Mouse (Mus musculus) bone marrow macrophage, adult 2 months (primary cell): ENCODE measurements around the gene Mark3. TPM values are rescaled to one million over a fixed set of nuclear protein-coding genes. Genes with fewer than 3 reads are reported as not detected.

ENCODE experiments used
- H3K27ac ChIP-seq: 2 replicates; pipeline ENCODE4 v1.5.1; 2012; ENCODE audit warnings: low read depth, low read length; ENCODE audit not compliant: insufficient read depth
- H3K4me1 ChIP-seq: 2 replicates; pipeline ENCODE4 v1.6.1; 2012; ENCODE audit warnings: low read length; ENCODE audit not compliant: control insufficient read depth, insufficient read depth
- H3K4me3 ChIP-seq: 2 replicates; pipeline ENCODE4 v1.5.1; 2012; ENCODE audit warnings: mild to moderate bottlenecking, low read length, moderate library complexity; ENCODE audit not compliant: insufficient read depth
- CTCF ChIP-seq: IDR thresholded peaks from 2 replicates; pipeline ENCODE4 v1.5.1; 2012; ENCODE audit warnings: low read depth, mild to moderate bottlenecking, low read length, moderate library complexity
- POLR2A ChIP-seq: IDR thresholded peaks from 2 replicates; pipeline ENCODE4 v1.6.1; 2012; ENCODE audit warnings: mild to moderate bottlenecking, low read depth, low read length, borderline replicate concordance
- polyA plus RNA-seq: library from polyadenylated mRNA; stranded (reverse); fragments of >200 nt; gene quantifications from 2 replicates; pipeline ENCODE4 v1.2.4, GENCODE M21; 2012; ENCODE audit not compliant: missing spikeins, insufficient read depth, insufficient read length

Gene Mark3
- polyA plus RNA-seq, 1 experiment = 28.6 TPM

DNA sequence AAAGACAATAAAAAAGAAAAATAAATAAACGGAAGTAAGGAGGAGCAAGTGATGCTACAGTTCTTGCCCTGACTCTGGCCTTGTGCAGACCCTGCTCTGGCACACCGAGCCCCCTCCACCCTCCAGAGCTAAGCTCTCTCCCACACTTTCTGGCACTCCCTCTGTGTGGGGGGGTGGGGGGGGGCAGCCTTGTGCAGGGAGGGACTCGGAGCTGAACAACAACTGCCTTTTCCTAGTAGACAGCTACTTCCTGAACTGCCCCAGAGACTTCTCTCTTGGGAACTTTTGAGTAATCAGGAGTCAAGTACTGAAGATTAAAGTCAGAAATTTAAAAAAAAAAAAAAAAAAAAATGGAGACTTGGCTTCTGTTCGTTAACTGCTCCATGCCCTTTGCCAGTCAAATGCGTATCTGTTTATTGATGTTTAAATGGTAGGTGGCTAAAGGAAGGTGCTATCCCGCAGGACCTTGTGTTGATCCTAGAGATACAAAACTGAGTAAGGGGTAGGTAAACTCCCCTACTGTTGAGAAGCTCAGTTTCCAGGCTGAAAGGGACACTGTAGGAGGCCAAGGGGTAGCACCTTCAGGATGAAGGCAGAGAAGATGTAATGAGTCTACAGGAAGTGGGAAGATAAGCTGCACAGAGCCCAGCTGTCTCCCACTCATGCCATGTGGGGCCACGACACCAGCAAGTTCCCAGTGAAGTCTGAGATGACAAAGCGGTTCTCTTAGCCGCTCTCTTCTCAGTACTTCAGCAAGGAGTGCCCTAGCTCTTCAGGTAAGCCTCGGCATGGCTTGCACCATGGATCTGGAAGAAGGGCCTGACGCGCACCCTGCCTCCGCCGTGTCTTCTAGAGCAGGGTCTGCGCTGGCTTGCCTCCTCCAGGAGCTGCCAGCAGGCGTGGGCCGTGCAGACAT, 89.2 kb downstream of the Mark3 start:
- H3K4me1 ChIP-seq = no peaks in the 10 kb centered on the region
- no peak overlapping the region for H3K4me3 ChIP-seq
- TF ChIP-seq CTCF = no peak
- TF ChIP-seq POLR2A = no peak
- H3K27ac ChIP-seq = no peak overlapping the region

DNA sequence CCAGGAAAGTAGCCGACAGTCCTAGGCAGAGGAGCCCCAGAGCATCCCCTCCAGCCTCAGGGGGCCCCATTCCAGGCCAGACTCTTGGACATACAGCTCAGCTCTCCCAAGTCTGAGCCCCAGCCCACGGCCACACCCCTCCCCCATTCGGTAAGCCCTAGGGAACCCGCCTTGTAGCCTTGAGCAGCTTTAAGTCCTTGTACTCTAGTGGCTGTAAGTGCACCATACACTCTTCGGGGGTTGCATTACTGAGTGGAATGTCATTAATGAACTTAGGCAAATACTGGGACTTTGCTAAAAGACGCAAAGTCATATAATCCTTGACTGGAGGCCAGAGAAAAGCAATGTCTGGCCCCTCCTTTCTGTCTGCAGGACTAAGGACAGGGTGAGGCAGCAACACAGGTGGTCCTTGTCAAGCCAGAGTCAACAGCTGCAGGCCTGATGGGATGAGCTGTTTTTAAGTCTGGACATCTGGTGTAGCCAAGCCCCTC, 89.9 kb downstream of the Mark3 start:
- Histone ChIP-seq H3K4me1 (peaks cover 3% of the 10 kb centered on the region), H3K4me3 (no peak overlapping the region), H3K27ac (no peak overlapping the region)
- TF ChIP-seq POLR2A = no peak
- TF ChIP-seq CTCF = no peak

DNA sequence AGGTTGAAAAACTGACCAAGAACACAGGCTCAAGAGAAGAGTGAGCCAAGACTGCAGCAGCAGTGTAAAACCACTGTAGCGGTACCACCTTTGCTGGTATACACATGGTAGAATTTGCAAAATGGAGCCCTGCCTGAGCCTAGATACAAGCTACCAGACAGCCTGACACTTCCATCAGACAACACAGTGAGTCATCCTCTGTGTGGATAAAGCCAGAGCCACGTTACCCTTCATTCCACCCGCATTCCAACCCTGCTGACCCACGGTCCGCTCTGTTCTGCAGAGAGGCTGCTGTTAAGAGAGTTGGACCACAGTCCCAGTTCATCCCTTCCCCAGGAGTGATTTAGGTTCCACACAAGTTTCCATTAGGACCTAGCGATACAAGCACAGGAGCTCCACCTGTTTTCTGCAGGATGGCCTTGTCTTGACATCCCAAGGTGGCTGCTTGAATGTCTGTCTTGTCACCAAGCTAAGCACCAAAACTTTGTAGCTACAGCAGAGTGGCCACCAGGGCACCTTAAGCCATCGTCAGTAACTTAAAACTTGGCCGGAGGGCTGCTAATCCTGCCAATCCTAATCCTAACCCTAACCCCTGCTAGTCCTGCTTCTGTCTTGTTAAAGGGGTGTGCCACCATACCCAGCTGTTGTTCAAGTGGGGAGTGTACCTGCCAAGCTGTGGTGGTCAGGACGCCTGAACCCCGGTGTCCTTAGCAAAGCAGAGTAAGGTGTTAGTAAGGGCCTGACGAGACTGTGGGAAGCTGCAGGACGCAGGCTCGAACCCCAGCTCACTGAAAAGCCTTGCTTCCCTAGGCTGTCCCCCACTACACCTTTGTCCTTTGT, 90.9 kb downstream of the Mark3 start:
- no peak overlapping the region for H3K4me3 ChIP-seq
- no peak overlapping the region for H3K27ac ChIP-seq
- H3K4me1 ChIP-seq = peaks cover 14% of the 10 kb centered on the region
- TF ChIP-seq POLR2A (no peak), CTCF (no peak)

DNA sequence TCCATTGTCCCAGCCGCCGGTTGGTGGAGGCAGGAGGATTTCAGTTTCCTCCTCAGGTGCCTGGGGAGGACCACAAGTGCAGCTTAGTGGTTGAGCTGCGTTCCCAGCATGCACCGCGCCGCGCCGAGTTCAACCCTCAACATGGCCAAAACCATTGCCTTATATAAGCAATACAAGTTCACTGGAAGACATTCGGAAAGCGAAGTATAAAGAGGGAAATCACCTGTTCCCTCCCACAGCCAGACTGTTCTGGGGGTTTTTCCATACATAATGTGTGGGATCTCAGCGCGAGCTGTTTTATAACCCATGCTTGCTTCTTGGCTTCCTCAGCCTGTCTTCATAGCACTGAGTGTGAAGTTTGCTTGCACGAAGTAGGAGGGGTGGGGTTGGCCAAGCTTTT, 92.1 kb downstream of the Mark3 start:
- no peak for TF ChIP-seq POLR2A
- no peak for TF ChIP-seq CTCF
- peaks cover 17% of the 10 kb centered on the region for H3K4me1 ChIP-seq
- no peak overlapping the region for H3K4me3 ChIP-seq
- no peak overlapping the region for H3K27ac ChIP-seq

DNA sequence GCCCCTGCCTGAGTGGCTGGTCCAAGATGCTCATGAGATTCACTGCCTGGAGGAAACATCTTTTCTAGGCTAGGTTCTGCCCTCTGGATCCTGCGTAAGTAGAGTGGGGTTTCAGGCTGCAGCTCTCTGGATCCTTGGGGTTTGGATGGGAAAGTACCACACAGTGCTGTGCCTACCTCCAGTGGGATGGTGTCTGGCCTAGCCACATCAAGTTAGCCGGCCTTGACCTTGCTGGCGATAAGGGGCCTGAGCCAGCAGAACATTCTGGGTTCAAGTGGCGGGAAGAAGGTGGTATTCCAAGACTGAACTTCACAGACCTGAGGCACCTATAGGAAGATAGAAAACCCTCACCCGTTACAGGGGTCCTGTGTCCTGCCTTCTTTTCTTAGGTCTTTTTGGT, 93.1 kb downstream of the Mark3 start:
- TF ChIP-seq POLR2A (no peak), CTCF (no peak)
- H3K4me1 ChIP-seq = peaks cover 19% of the 10 kb centered on the region
- H3K4me3 ChIP-seq = no peak overlapping the region
- H3K27ac ChIP-seq = no peak overlapping the region

DNA sequence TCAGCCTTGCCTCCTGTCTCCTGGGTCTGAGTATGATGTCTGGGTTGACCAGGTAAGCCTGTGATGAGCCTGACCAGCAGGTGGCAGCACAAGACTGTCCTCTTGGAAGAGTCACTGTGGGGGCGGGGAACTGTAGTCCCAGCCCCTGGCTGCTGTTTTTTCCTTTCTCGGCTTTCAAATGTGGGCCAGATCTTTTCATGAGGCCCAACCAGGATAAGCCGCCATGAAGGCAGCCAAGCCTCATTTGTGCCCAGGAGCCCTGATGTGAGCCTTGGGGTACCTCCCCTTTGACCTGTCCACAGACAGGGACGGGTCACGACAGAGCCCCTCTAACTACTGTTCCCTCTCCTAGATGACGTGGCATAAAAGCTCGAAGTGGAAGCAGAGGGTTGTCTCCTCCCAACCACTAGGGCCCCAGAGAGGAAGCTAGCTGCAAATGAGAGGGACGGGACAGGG, 94.2 kb downstream of the Mark3 start:
- Histone ChIP-seq H3K27ac (peak overlapping the region; percentile 92), H3K4me1 (peaks cover 26% of the 10 kb centered on the region), H3K4me3 (peak overlapping the region; percentile 30)
- TF ChIP-seq POLR2A = no peak
- TF ChIP-seq CTCF = peak; percentile 74; the same call in 1 of the 2 replicates

DNA sequence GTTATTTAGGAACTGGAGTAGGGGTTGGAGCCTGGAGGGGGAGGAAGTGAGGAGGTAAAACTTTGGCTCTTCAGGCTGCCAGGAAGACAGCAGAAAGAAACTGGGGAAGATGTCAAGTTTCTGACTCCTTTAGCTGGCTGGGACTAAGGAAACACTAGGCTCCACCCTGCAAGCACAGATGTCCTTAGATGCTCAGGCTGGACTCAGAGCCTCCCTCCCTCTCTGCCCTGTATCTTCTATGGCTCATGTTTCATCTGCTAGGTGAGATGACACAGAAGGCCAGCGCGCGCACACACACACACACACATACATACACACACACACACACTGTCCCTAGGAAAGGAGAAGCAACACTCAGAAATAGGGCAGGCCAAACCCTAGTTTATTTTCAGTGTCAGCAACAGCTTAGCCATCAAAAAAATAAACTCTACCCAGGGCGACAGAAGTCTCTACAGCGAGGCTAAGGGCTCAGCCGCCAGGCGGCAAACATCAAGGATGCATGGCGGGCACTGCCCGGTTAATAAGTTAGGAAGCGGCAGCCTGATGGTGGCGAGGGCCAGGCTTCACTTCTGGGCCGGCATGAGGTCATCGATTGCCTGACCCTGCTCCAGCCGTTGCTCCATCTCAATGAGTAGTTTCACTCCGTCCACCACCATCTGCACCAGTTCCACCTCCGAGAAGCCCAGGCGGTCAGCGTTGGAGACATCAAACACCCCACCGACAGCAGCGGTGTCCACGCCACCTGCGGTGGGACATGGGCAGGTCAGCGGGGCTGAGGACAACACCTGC, 94.9 kb downstream of the Mark3 start:
- no peak for TF ChIP-seq CTCF
- no peak for TF ChIP-seq POLR2A
- Histone ChIP-seq H3K4me3 (peak overlapping the region; percentile 89), H3K27ac (peak overlapping the region; percentile 92)

DNA sequence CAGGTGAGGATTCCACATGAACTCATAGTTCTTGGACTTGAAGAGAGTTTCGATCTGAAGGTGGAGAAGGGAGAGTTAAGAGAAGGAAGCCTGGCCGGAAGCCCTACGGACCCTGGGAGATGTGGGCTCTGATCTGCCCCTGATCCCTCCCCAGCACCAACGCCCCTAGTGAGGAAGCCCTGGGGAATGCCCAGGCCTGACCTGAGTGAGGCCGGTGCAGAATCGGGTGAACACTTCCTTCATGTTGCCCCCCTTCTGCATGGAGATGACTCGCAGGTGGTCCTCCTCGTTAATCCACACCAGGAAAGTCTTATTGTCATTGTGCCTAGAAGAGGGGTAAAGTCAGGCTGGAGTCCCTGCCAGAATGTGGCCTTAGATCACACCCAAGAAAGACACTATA, 95.6 kb downstream of the Mark3 start:
- TF ChIP-seq CTCF (no peak), POLR2A (no peak)
- peak overlapping the region; percentile 92 for H3K27ac ChIP-seq
- H3K4me3 ChIP-seq = peak overlapping the region; percentile 89
- peaks cover 36% of the 10 kb centered on the region for H3K4me1 ChIP-seq

More for the DNA sequence above, 94.9 kb downstream of the Mark3 start:
- H3K4me1 ChIP-seq = peaks cover 33% of the 10 kb centered on the region
